Mouse (Mus musculus) olfactory bulb, adult 2 months (tissue): Measurements from ENCODE around the gene Phactr2. TPM values are rescaled to one million over a fixed set of nuclear protein-coding genes. Genes with fewer than 3 reads are reported as not detected.

ENCODE experiments used
- H3K27ac ChIP-seq: fragments of 200-500 bp; 2 replicates; pipeline ENCODE4 v1.5.1; 2012; ENCODE audit warnings: low read depth, low read length; ENCODE audit not compliant: insufficient read depth
- H3K4me1 ChIP-seq: fragments of 200-500 bp; 2 replicates; pipeline ENCODE4 v1.6.1; 2012; ENCODE audit warnings: low read length; ENCODE audit not compliant: control insufficient read depth, insufficient read depth
- H3K4me3 ChIP-seq: fragments of 200-500 bp; 2 replicates; pipeline ENCODE4 v1.5.1; 2012; ENCODE audit warnings: mild to moderate bottlenecking, low read depth, low read length, moderate library complexity; ENCODE audit not compliant: insufficient read depth
- CTCF ChIP-seq: fragments of 200-500 bp; IDR thresholded peaks from 2 replicates; pipeline ENCODE4 v1.5.1; 2012; ENCODE audit warnings: low read depth, mild to moderate bottlenecking, low read length, moderate library complexity; ENCODE audit not compliant: insufficient read depth
- POLR2A ChIP-seq: fragments of 200-500 bp; IDR thresholded peaks from 2 replicates; pipeline ENCODE4 v1.6.1; 2012; ENCODE audit warnings: mild to moderate bottlenecking, low read depth, low read length, moderate library complexity; ENCODE audit not compliant: insufficient read depth
- WGBS: fragments of 180-500 bp; shearing (Covaris S2); methylation state at CpG from one replicate; pipeline ENCODE4 v1.1.7; 2018; 5-methylcytosine and 5-hydroxymethylcytosine counted together
- polyA plus RNA-seq: library from polyadenylated mRNA; stranded (reverse); fragments of >200 nt; gene quantifications from 2 replicates; pipeline ENCODE4 v1.2.4, GENCODE M21; 2012; ENCODE audit warnings: low replicate concordance; ENCODE audit not compliant: missing spikeins, insufficient read depth, insufficient read length

Gene Phactr2
- polyA plus RNA-seq, 1 experiment, result not detected

DNA sequence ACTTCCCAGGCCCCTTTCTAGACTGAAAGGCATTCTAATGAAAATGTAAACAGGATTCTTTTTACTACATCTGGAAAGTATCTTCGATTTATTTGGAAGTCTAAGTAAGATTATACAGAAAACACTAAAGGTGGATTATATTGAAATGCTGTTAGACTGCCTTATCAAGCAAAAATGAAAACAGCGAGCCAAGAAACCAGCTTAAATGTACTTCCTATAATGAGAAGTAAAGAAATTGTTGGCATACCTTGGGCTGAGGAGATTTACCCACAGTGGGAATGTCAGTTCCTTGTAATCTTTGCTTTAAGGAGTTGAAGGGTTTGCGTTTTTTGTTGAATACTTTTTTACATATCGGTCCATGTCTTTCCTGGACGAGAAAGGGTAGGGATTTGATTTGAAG lies 305.8 kb downstream of the Phactr2 start:
- TF ChIP-seq CTCF, result no peak
- TF ChIP-seq POLR2A, result no peak
- H3K27ac ChIP-seq, result no peak overlapping the region
- whole genome bisulfite sequencing, result 91% methylated on average over 5 of the region's 5 CpGs
- no peak overlapping the region for H3K4me3 ChIP-seq
- no peaks in the 10 kb centered on the region for H3K4me1 ChIP-seq

DNA sequence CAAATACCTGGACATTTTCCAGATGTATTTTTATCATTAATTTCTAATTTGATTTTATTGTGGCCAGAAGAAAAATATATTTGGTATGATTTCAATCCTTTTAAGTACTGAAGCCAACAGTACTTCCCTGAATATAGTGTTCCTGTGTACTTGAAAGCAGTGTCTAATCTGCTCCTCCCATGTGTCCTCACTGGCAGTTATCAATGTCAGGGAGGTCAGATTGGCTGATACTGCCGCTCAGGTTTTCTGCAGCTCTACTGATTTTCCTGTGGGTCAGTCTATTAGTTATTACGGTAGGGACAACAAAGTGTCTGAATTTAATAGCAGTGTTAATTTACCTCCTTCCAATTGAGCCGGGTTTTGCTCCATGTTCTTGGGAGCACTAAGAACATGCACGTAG lies 312.2 kb downstream of the Phactr2 start:
- TF ChIP-seq POLR2A (no peak), CTCF (no peak)

DNA sequence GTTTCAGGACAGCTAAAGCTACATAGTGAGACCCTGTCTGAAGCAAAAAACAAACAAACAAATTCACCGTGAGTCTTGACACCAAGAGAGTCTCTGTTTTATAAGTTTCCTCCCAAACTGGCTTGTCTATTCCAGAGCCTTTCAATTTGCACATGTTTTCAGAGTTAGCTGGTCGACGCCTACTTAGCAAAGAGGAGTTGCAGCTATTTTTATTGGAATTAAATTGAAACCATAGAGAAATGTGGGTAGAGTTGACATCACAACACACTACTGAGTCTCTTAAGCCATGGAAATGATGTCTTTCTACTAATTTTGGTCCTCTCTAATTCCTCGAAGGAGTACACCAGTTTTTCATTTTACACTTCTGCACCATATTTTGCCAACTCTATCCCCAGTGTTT lies 313.3 kb downstream of the Phactr2 start:
- 77% methylated on average over 4 of the region's 4 CpGs for WGBS
- no peak for TF ChIP-seq POLR2A
- TF ChIP-seq CTCF, result no peak
- H3K4me1 ChIP-seq, result no peaks in the 10 kb centered on the region
- H3K4me3 ChIP-seq, result no peak overlapping the region
- H3K27ac ChIP-seq, result no peak overlapping the region

More for the DNA sequence above, 312.2 kb downstream of the Phactr2 start:
- no peak overlapping the region for H3K27ac ChIP-seq
- WGBS, result 82% methylated on average over 4 of the region's 4 CpGs
- no peak overlapping the region for H3K4me3 ChIP-seq
- H3K4me1 ChIP-seq, result no peaks in the 10 kb centered on the region

Other genes with a start within 250 kb of the Phactr2 start
- not detected in 2 replicates for gene Fuca2, start 25.1 kb upstream of the Phactr2 start, polyA plus RNA-seq
- gene Adat2, start 78.5 kb upstream of the Phactr2 start, polyA plus RNA-seq, result not detected in 2 replicates
- not detected in 2 replicates for gene Pex3, start 78.7 kb upstream of the Phactr2 start, polyA plus RNA-seq